In genomic region chr4:130323607-130324006, GRCm38 (mm10) we compare ENCODE assay signal across 22 mouse cellular contexts. TPM values are rescaled to one million over a fixed set of nuclear protein-coding genes. Genes with fewer than 3 reads are reported as not detected.
DNase-seq lines count a peak whose midpoint lies in the region; ATAC-seq and TF ChIP-seq lines count a peak whose summit lies in the region.
"Had no signal": no experiment of that assay in that cellular context is flagged by ENCODE, and none has a peak within 500 bp of the region (broad histone marks: within the 10 kb centered on the region; RNA-seq: fewer than 3 reads in every experiment).

No protein-coding gene starts in this region.

- H3K4me1 ChIP-seq in lung, embryonic 14.5 days (ENCODE audit: insufficient read depth) = no peaks in the 10 kb centered on the region
- H3K4me1 ChIP-seq in heart, embryonic 13.5 days = peaks cover 44% of the 10 kb centered on the region
- H3K4me1 ChIP-seq in hindbrain, postnatal 0 days (ENCODE audit: insufficient read depth, low read length) = no peaks in the 10 kb centered on the region
- H3K4me1 ChIP-seq in forebrain, embryonic 10.5 days = no peaks in the 10 kb centered on the region
- H3K4me1 ChIP-seq: embryonic facial prominence, embryonic 13.5 days; forebrain, embryonic 15.5 days; hindbrain, embryonic 13.5 days; limb, embryonic 10.5 days had no signal

- 59% methylated on average over 5 of the region's 5 CpGs for WGBS in lung, embryonic 14.5 days
- 24% methylated on average over 5 of the region's 5 CpGs for WGBS in heart, embryonic 13.5 days
- WGBS in hindbrain, postnatal 0 days = 68% methylated on average over 5 of the region's 5 CpGs
- WGBS in forebrain, embryonic 10.5 days = 92% methylated on average over 5 of the region's 5 CpGs

- H3K27me3 ChIP-seq in lung, embryonic 14.5 days (ENCODE audit: insufficient read depth, low read length) = no peaks in the 10 kb centered on the region
- no peaks in the 10 kb centered on the region for H3K27me3 ChIP-seq in heart, embryonic 13.5 days (replicated peaks)
- no peaks in the 10 kb centered on the region for H3K27me3 ChIP-seq in hindbrain, postnatal 0 days (ENCODE audit: insufficient read depth, low read length)
- H3K27me3 ChIP-seq in forebrain, embryonic 10.5 days (ENCODE audit: poor library complexity, severe bottlenecking) = no peaks in the 10 kb centered on the region
- H3K27me3 ChIP-seq: embryonic facial prominence, embryonic 13.5 days; forebrain, embryonic 15.5 days; hindbrain, embryonic 13.5 days had no signal

- peaks cover 68% of the 10 kb centered on the region for H3K36me3 ChIP-seq in lung, embryonic 14.5 days (ENCODE audit: insufficient read depth)
- peaks cover 81% of the 10 kb centered on the region for H3K36me3 ChIP-seq in heart, embryonic 13.5 days
- peaks cover 36% of the 10 kb centered on the region for H3K36me3 ChIP-seq in hindbrain, postnatal 0 days (ENCODE audit: insufficient read depth, low read length)
- H3K36me3 ChIP-seq in forebrain, embryonic 10.5 days (replicated peaks) = peaks cover 91% of the 10 kb centered on the region

- H3K9me3 ChIP-seq in lung, embryonic 14.5 days (ENCODE audit: low read depth, low read length) = no peaks in the 10 kb centered on the region
- H3K9me3 ChIP-seq in heart, embryonic 13.5 days = no peaks in the 10 kb centered on the region
- H3K9me3 ChIP-seq in hindbrain, postnatal 0 days (ENCODE audit: low read length) = no peaks in the 10 kb centered on the region
- H3K9me3 ChIP-seq in forebrain, embryonic 10.5 days = no peaks in the 10 kb centered on the region
- H3K9me3 ChIP-seq: embryonic facial prominence, embryonic 13.5 days; forebrain, embryonic 15.5 days; hindbrain, embryonic 13.5 days; limb, embryonic 10.5 days had no signal

- DNase-seq in lung, embryonic 14.5 days = no peak
- no peak for DNase-seq in lung, postnatal 25 days (ENCODE audit: low spot score)
- DNase-seq in heart, adult 8-10 months (ENCODE audit: low spot score) = peak; percentile 48
- peak; percentile 14 for DNase-seq in lung, postnatal 14 days
- DNase-seq in hindbrain, postnatal 0 days (ENCODE audit: low spot score) = no peak
- DNase-seq in forebrain, embryonic 10.5 days (ENCODE audit: extremely low spot score, low spot score) = no peak
- DNase-seq: adrenal gland, postnatal 10 days; cerebellum, adult 11-12 months; kidney, adult 8-10 months; kidney, postnatal 25 days; retina, postnatal 1 day; thymus, postnatal 25 days had no signal

- H3K4me2 ChIP-seq in lung, embryonic 14.5 days = no peak overlapping the region
- peak overlapping the region; percentile 33; the same call in 1 of the 2 replicates for H3K4me2 ChIP-seq in heart, embryonic 13.5 days
- H3K4me2 ChIP-seq in hindbrain, postnatal 0 days (ENCODE audit: low read depth, low read length) = no peak overlapping the region
- H3K4me2 ChIP-seq: embryonic facial prominence, embryonic 13.5 days; forebrain, embryonic 15.5 days; hindbrain, embryonic 13.5 days; liver, embryonic 11.5 days had no signal

- H3K4me3 ChIP-seq in lung, embryonic 14.5 days (ENCODE audit: low read depth, low read length) = no peak overlapping the region
- H3K4me3 ChIP-seq in heart, embryonic 13.5 days = no peak overlapping the region
- H3K4me3 ChIP-seq in hindbrain, postnatal 0 days (ENCODE audit: low read length) = no peak overlapping the region
- H3K4me3 ChIP-seq in forebrain, embryonic 10.5 days = no peak overlapping the region
- H3K4me3 ChIP-seq: embryonic facial prominence, embryonic 13.5 days; forebrain, embryonic 15.5 days; hindbrain, embryonic 13.5 days; left cerebral cortex, adult 2 months; limb, embryonic 10.5 days had no signal

- no peak overlapping the region for H3K9ac ChIP-seq in lung, embryonic 14.5 days
- peak overlapping the region; percentile 65 for H3K9ac ChIP-seq in heart, embryonic 13.5 days
- H3K9ac ChIP-seq in hindbrain, postnatal 0 days (replicated peaks; ENCODE audit: low read length) = no peak overlapping the region
- H3K9ac ChIP-seq: embryonic facial prominence, embryonic 13.5 days; forebrain, embryonic 15.5 days; hindbrain, embryonic 13.5 days had no signal

- TF ChIP-seq CTCF in lung, embryonic 14.5 days (IDR thresholded peaks at IDR 0.05; ENCODE audit: low read depth) = no peak
- TF ChIP-seq CTCF in hindbrain, postnatal 0 days (IDR thresholded peaks at IDR 0.05; ENCODE audit: low read depth) = no peak

- peak overlapping the region; percentile 36; the same call in 1 of the 2 replicates for H3K27ac ChIP-seq in lung, embryonic 14.5 days (ENCODE audit: low read depth)
- H3K27ac ChIP-seq in heart, embryonic 13.5 days (replicated peaks) = peak overlapping the region; percentile 92
- no peak overlapping the region for H3K27ac ChIP-seq in hindbrain, postnatal 0 days
- H3K27ac ChIP-seq in forebrain, embryonic 10.5 days = no peak overlapping the region
- H3K27ac ChIP-seq: embryonic facial prominence, embryonic 13.5 days; forebrain, embryonic 15.5 days; hindbrain, embryonic 13.5 days; left cerebral cortex, adult 2 months; limb, embryonic 10.5 days had no signal

- no peak for ATAC-seq in lung, embryonic 14.5 days (ENCODE audit: insufficient read depth)
- peak; percentile 57; the same call in 1 of the 2 replicates for ATAC-seq in heart, embryonic 13.5 days (ENCODE audit: extremely low read depth, insufficient number of reproducible peaks, low FRiP score, low TSS enrichment)
- ATAC-seq in hindbrain, postnatal 0 days = no peak
- ATAC-seq: activated CD4-positive, CD25-positive, alpha-beta regulatory T cell, adult 4 months; forebrain, embryonic 15.5 days had no signal

RNA-seq across cellular contexts. Expression of gene Gm10570, which starts 15.1 kb away (rescaled TPM):
- polyA plus RNA-seq in lung, embryonic 14.5 days (2014; fragmentation: Nextera tagmentation; extraction: Ambion mirVana) = not detected in 2 replicates
- under 1 TPM in 1 of 4 experiments, not detected in 3; 0.91 TPM for total RNA-seq in heart, adult 8-10 months (2022)
- polyA plus RNA-seq in heart, embryonic 13.5 days (2015; fragmentation: Nextera tagmentation; extraction: Ambion mirVana) = 0.75 and 1.2 TPM in 2 replicates
- total RNA-seq in hindbrain, postnatal 0 days (2014; rRNA removed) = 4.5 and 6.8 TPM in 2 replicates
- 1.3 and 1.7 TPM in 2 replicates for polyA plus RNA-seq in hindbrain, postnatal 0 days (2015; fragmentation: Nextera tagmentation; extraction: Ambion mirVana)
- not detected in 2 replicates for polyA plus RNA-seq in forebrain, embryonic 10.5 days (2016; fragmentation: Nextera tagmentation; extraction: Ambion mirVana)
- total RNA-seq: midbrain, postnatal 0 days had no signal
- polyA plus RNA-seq: activated CD4-positive, CD25-positive, alpha-beta regulatory T cell, adult 4 months; embryonic facial prominence, embryonic 13.5 days; intestine, embryonic 14.5 days; limb, embryonic 10.5 days; liver, embryonic 11.5 days had no signal

RNA-seq across cellular contexts. Expression of gene Fabp3, which starts 15.2 kb away (rescaled TPM):
- 4.7 and 28.1 TPM in 2 replicates for polyA plus RNA-seq in lung, embryonic 14.5 days (2014; fragmentation: Nextera tagmentation; extraction: Ambion mirVana)
- total RNA-seq in heart, adult 8-10 months (2022) = 1,000 to 10,000 TPM; 6,025 to 7,484 (median 6,750) TPM
- polyA plus RNA-seq in heart, embryonic 13.5 days (2015; fragmentation: Nextera tagmentation; extraction: Ambion mirVana) = 961 and 1,090 TPM in 2 replicates
- 122 and 131 TPM in 2 replicates for total RNA-seq in hindbrain, postnatal 0 days (2014; rRNA removed)
- polyA plus RNA-seq in hindbrain, postnatal 0 days (2015; fragmentation: Nextera tagmentation; extraction: Ambion mirVana) = 392 and 410 TPM in 2 replicates
- 16.2 and 18.8 TPM in 2 replicates for polyA plus RNA-seq in forebrain, embryonic 10.5 days (2016; fragmentation: Nextera tagmentation; extraction: Ambion mirVana)

RNA-seq across cellular contexts. Expression of gene Zcchc17, which starts 36.1 kb away (rescaled TPM):
- 70.6 and 76.8 TPM in 2 replicates for polyA plus RNA-seq in lung, embryonic 14.5 days (2014; fragmentation: Nextera tagmentation; extraction: Ambion mirVana)
- total RNA-seq in heart, adult 8-10 months (2022) = 10 to 100 TPM; 24.2 to 35.4 (median 29.0) TPM
- polyA plus RNA-seq in heart, embryonic 13.5 days (2015; fragmentation: Nextera tagmentation; extraction: Ambion mirVana) = 48.1 and 50.7 TPM in 2 replicates
- total RNA-seq in hindbrain, postnatal 0 days (2014; rRNA removed) = 23.9 and 31.4 TPM in 2 replicates
- 93.2 and 101 TPM in 2 replicates for polyA plus RNA-seq in hindbrain, postnatal 0 days (2015; fragmentation: Nextera tagmentation; extraction: Ambion mirVana)
- 68.8 and 72.4 TPM in 2 replicates for polyA plus RNA-seq in forebrain, embryonic 10.5 days (2016; fragmentation: Nextera tagmentation; extraction: Ambion mirVana)

RNA-seq across cellular contexts. Expression of gene Snrnp40, which starts 36.3 kb away (rescaled TPM):
- polyA plus RNA-seq in lung, embryonic 14.5 days (2014; fragmentation: Nextera tagmentation; extraction: Ambion mirVana) = 186 and 199 TPM in 2 replicates
- total RNA-seq in heart, adult 8-10 months (2022) = 10 to 100 TPM; 12.8 to 17.2 (median 16.7) TPM
- 82.6 and 84.8 TPM in 2 replicates for polyA plus RNA-seq in heart, embryonic 13.5 days (2015; fragmentation: Nextera tagmentation; extraction: Ambion mirVana)
- total RNA-seq in hindbrain, postnatal 0 days (2014; rRNA removed) = 57.9 and 74.2 TPM in 2 replicates
- 84.5 and 88.9 TPM in 2 replicates for polyA plus RNA-seq in hindbrain, postnatal 0 days (2015; fragmentation: Nextera tagmentation; extraction: Ambion mirVana)
- polyA plus RNA-seq in forebrain, embryonic 10.5 days (2016; fragmentation: Nextera tagmentation; extraction: Ambion mirVana) = 233 and 235 TPM in 2 replicates

RNA-seq across cellular contexts. Expression of gene Serinc2, which starts 44.6 kb away (rescaled TPM):
- 18.2 and 22.2 TPM in 2 replicates for polyA plus RNA-seq in lung, embryonic 14.5 days (2014; fragmentation: Nextera tagmentation; extraction: Ambion mirVana)
- 1 to 10 TPM; 1.9 to 3.7 (median 2.6) TPM for total RNA-seq in heart, adult 8-10 months (2022)
- 10.9 and 11.3 TPM in 2 replicates for polyA plus RNA-seq in heart, embryonic 13.5 days (2015; fragmentation: Nextera tagmentation; extraction: Ambion mirVana)
- 17.1 and 18.7 TPM in 2 replicates for total RNA-seq in hindbrain, postnatal 0 days (2014; rRNA removed)
- polyA plus RNA-seq in hindbrain, postnatal 0 days (2015; fragmentation: Nextera tagmentation; extraction: Ambion mirVana) = 17.8 and 19.2 TPM in 2 replicates
- 53.3 and 63.2 TPM in 2 replicates for polyA plus RNA-seq in forebrain, embryonic 10.5 days (2016; fragmentation: Nextera tagmentation; extraction: Ambion mirVana)

Comparison
In these comparisons a context has a peak if more than half of its experiments do, and no peak if none do; other contexts are left out.
1. DNase-seq: peak in heart, adult 8-10 months (single experiment) and lung, postnatal 14 days (single experiment); none in lung, embryonic 14.5 days (single experiment), lung, postnatal 25 days (single experiment), hindbrain, postnatal 0 days (single experiment) and forebrain, embryonic 10.5 days (single experiment).
2. H3K27ac ChIP-seq: peak in lung, embryonic 14.5 days (single experiment) and heart, embryonic 13.5 days (single experiment); none in hindbrain, postnatal 0 days (single experiment) and forebrain, embryonic 10.5 days (single experiment).
3. RNA of gene Fabp3, which starts 15.2 kb away (polyA plus RNA-seq): 961 to 1,090 TPM in heart, embryonic 13.5 days and 392 to 410 TPM in hindbrain, postnatal 0 days; 16.2 to 18.8 TPM in forebrain, embryonic 10.5 days and 4.7 to 28.1 TPM in lung, embryonic 14.5 days; every median in the first group is over 10 times any median in the second.